Mouse (Mus musculus) heart, embryonic 13.5 days (tissue): ENCODE data around the gene Tmem50a. TPM values are rescaled to one million over a fixed set of nuclear protein-coding genes. Genes with fewer than 3 reads are reported as not detected.

ENCODE experiments used
- ATAC-seq: fragments of 200-750 bp; cut with Nextera tagmentation; 2 replicates; pipeline ENCODE4 v1.8.0; 2017; ENCODE audit warnings: moderate TSS enrichment; ENCODE audit not compliant: insufficient number of reproducible peaks, low FRiP score, low TSS enrichment; ENCODE audit errors: extremely low read depth
- H3K27ac ChIP-seq: fragments of 300-500 bp; sonication (generic); replicated peaks from 2 replicates; pipeline ENCODE4 v1.5.1; 2015; ENCODE audit warnings: moderate library complexity, mild to moderate bottlenecking, inconsistent platforms
- H3K27me3 ChIP-seq: fragments of 300-500 bp; sonication (generic); replicated peaks from 2 replicates; pipeline ENCODE4 v1.6.1; 2015; ENCODE audit warnings: mild to moderate bottlenecking, inconsistent platforms
- H3K36me3 ChIP-seq: fragments of 300-500 bp; sonication (generic); 2 replicates; pipeline ENCODE4 v1.6.1; 2015; ENCODE audit warnings: mild to moderate bottlenecking, inconsistent platforms
- H3K4me1 ChIP-seq: fragments of 300-500 bp; sonication (generic); 2 replicates; pipeline ENCODE4 v1.6.1; 2015; ENCODE audit warnings: inconsistent platforms
- H3K4me2 ChIP-seq: fragments of 300-500 bp; sonication (generic); 2 replicates; pipeline ENCODE4 v1.6.1; 2015; ENCODE audit warnings: inconsistent platforms, mild to moderate bottlenecking, moderate library complexity
- H3K4me3 ChIP-seq: fragments of 300-500 bp; sonication (generic); 2 replicates; pipeline ENCODE4 v1.5.1; 2015; ENCODE audit warnings: moderate library complexity, mild to moderate bottlenecking, inconsistent platforms
- H3K9ac ChIP-seq: fragments of 300-500 bp; sonication (generic); 2 replicates; pipeline ENCODE4 v1.6.1; 2015; ENCODE audit warnings: inconsistent platforms, mild to moderate bottlenecking, moderate library complexity
- H3K9me3 ChIP-seq: fragments of 300-500 bp; sonication (generic); 2 replicates; pipeline ENCODE4 v1.6.1; 2016; ENCODE audit warnings: inconsistent platforms
- WGBS: fragments of 180-500 bp; shearing (Covaris S2); methylation state at CpG from one replicate; pipeline ENCODE4 v1.1.7; 2015; ENCODE audit warnings: mixed read lengths; 5-methylcytosine and 5-hydroxymethylcytosine counted together
- polyA plus RNA-seq: library from polyadenylated mRNA; unstranded; fragments of >200 nt; fragmentation: Nextera tagmentation; extraction: Ambion mirVana; gene quantifications from 2 replicates; pipeline ENCODE4 v1.2.1, GENCODE M21; 2015

The Tmem50a gene
- polyA plus RNA-seq, 1 experiment from 2014 or later = 132 TPM

DNA sequence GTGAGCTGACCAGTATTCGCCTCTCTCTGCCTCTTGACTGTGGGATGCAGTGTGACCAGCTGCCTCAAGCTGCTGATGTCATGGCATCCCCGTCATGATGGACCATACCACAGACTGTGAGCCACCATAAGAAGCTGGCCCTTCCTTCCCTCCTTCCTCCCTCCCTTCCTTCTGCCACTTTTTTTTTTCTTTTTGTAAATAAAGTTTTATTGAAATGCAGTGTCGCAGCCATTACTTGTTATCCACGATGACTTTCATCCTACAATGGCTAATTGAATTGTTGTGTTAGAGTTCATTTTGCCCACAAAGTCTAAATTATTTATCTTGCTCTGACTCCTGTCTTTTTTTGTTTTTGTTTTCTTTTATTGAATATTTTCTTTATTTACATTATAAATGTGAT lies 56.3 kb downstream of the Tmem50a start:
- Histone ChIP-seq H3K27ac (no peak overlapping the region), H3K4me3 (no peak overlapping the region), H3K9ac (no peak overlapping the region), H3K4me1 (peaks cover 14% of the 10 kb centered on the region), H3K9me3 (no peaks in the 10 kb centered on the region), H3K4me2 (no peak overlapping the region), H3K36me3 (no peaks in the 10 kb centered on the region), H3K27me3 (peaks cover 29% of the 10 kb centered on the region)
- WGBS = 81% methylated on average over 4 of the region's 4 CpGs
- no peak for ATAC-seq

- Histone ChIP-seq H3K27ac (no peak overlapping the region), H3K4me1 (peaks cover 20% of the 10 kb centered on the region), H3K36me3 (no peaks in the 10 kb centered on the region), H3K4me3 (no peak overlapping the region), H3K4me2 (no peak overlapping the region), H3K9me3 (no peaks in the 10 kb centered on the region), H3K9ac (no peak overlapping the region), H3K27me3 (peaks cover 29% of the 10 kb centered on the region)
- 32% methylated on average over 5 of the region's 5 CpGs for WGBS
- no peak for ATAC-seq
Measured at GRCm38 (mm10) chr4:134856501-134856900, 58.3 kb downstream of the Tmem50a start.

GRCm38 (mm10) chr4:134856056-134856455 lies 58.8 kb downstream of the Tmem50a start:
- Histone ChIP-seq H3K9ac (no peak overlapping the region), H3K4me2 (no peak overlapping the region), H3K4me3 (no peak overlapping the region), H3K9me3 (no peaks in the 10 kb centered on the region), H3K4me1 (peaks cover 24% of the 10 kb centered on the region), H3K36me3 (no peaks in the 10 kb centered on the region), H3K27me3 (peaks cover 28% of the 10 kb centered on the region), H3K27ac (no peak overlapping the region)
- 41% methylated on average over 5 of the region's 5 CpGs for WGBS
- ATAC-seq = no peak

GRCm38 (mm10) chr4:134855371-134855770 lies 59.5 kb downstream of the Tmem50a start:
- WGBS = 66% methylated on average over 3 of the region's 3 CpGs
- Histone ChIP-seq H3K36me3 (no peaks in the 10 kb centered on the region), H3K4me1 (peaks cover 31% of the 10 kb centered on the region), H3K9ac (no peak overlapping the region), H3K9me3 (no peaks in the 10 kb centered on the region), H3K4me2 (no peak overlapping the region), H3K27ac (no peak overlapping the region), H3K27me3 (peaks cover 24% of the 10 kb centered on the region), H3K4me3 (no peak overlapping the region)
- ATAC-seq = no peak

- H3K36me3 ChIP-seq = no peaks in the 10 kb centered on the region
- WGBS = under 1% methylated on average over 91 of the region's 91 CpGs
- peak overlapping the region; percentile 83 for H3K27ac ChIP-seq
- peaks cover 34% of the 10 kb centered on the region for H3K4me1 ChIP-seq
- ATAC-seq = peak; percentile 89
- peak overlapping the region; percentile 78 for H3K4me2 ChIP-seq
- H3K4me3 ChIP-seq = peak overlapping the region; percentile 89
- peak overlapping the region; percentile 78 for H3K9ac ChIP-seq
- no peaks in the 10 kb centered on the region for H3K9me3 ChIP-seq
- peaks cover 24% of the 10 kb centered on the region for H3K27me3 ChIP-seq
Measured at GRCm38 (mm10) chr4:134853637-134854485, 61.0 kb downstream of the Tmem50a start.

- Histone ChIP-seq H3K4me1 (peaks cover 34% of the 10 kb centered on the region), H3K9ac (peak within 1 kb of the TSS; percentile 93), H3K9me3 (no peaks in the 10 kb centered on the region), H3K27ac (peak within 1 kb of the TSS; percentile 87), H3K36me3 (no peaks in the 10 kb centered on the region), H3K4me2 (peak within 1 kb of the TSS; percentile 78), H3K27me3 (peaks cover 22% of the 10 kb centered on the region), H3K4me3 (peak within 1 kb of the TSS; percentile 89)
- WGBS = under 1% methylated on average over 38 of the region's 38 CpGs
- ATAC-seq = peak; percentile 91
Measured at GRCm38 (mm10) chr4:134853259-134853636, 61.6 kb downstream of the Tmem50a start, which contains the start of gene Maco1. Gene Maco1, minus strand, starts transcription at chr4:134853345.

GRCm38 (mm10) chr4:134852438-134853255 lies 62.2 kb downstream of the Tmem50a start:
- Histone ChIP-seq H3K4me1 (peaks cover 38% of the 10 kb centered on the region), H3K36me3 (no peaks in the 10 kb centered on the region), H3K27ac (peak overlapping the region; percentile 87), H3K4me2 (peak overlapping the region; percentile 78), H3K4me3 (peak overlapping the region; percentile 89), H3K9ac (peak overlapping the region; percentile 93), H3K9me3 (no peaks in the 10 kb centered on the region), H3K27me3 (peaks cover 21% of the 10 kb centered on the region)
- WGBS = under 1% methylated on average over 93 of the region's 106 CpGs
- peak; percentile 56 for ATAC-seq

GRCm38 (mm10) chr4:134851876-134852275 lies 62.9 kb downstream of the Tmem50a start:
- Histone ChIP-seq H3K4me3 (peak overlapping the region; percentile 89), H3K4me2 (peak overlapping the region; percentile 78), H3K4me1 (peaks cover 42% of the 10 kb centered on the region), H3K36me3 (no peaks in the 10 kb centered on the region), H3K9ac (peak overlapping the region; percentile 93), H3K9me3 (no peaks in the 10 kb centered on the region), H3K27me3 (peaks cover 21% of the 10 kb centered on the region), H3K27ac (peak overlapping the region; percentile 87; the same call in 1 of the 2 replicates)
- no peak for ATAC-seq
- 19% methylated on average over 14 of the region's 14 CpGs for WGBS

GRCm38 (mm10) chr4:134851236-134851635 lies 63.6 kb downstream of the Tmem50a start:
- H3K9ac ChIP-seq = peak overlapping the region; percentile 93; the same call in 1 of the 2 replicates
- H3K27ac ChIP-seq = no peak overlapping the region
- H3K36me3 ChIP-seq = no peaks in the 10 kb centered on the region
- H3K4me3 ChIP-seq = peak overlapping the region; percentile 89; the same call in 1 of the 2 replicates
- WGBS = 88% methylated on average over 2 of the region's 2 CpGs
- H3K27me3 ChIP-seq = peaks cover 16% of the 10 kb centered on the region
- no peak for ATAC-seq
- H3K9me3 ChIP-seq = no peaks in the 10 kb centered on the region
- peaks cover 43% of the 10 kb centered on the region for H3K4me1 ChIP-seq
- peak overlapping the region; percentile 78; the same call in 1 of the 2 replicates for H3K4me2 ChIP-seq

- no peak for ATAC-seq
- no peak overlapping the region for H3K27ac ChIP-seq
- H3K9me3 ChIP-seq = no peaks in the 10 kb centered on the region
- no peak overlapping the region for H3K9ac ChIP-seq
- H3K4me2 ChIP-seq = peak overlapping the region; percentile 13; the same call in 1 of the 2 replicates
- H3K4me3 ChIP-seq = no peak overlapping the region
- H3K36me3 ChIP-seq = no peaks in the 10 kb centered on the region
- 77% methylated on average over 4 of the region's 4 CpGs for WGBS
- peaks cover 9% of the 10 kb centered on the region for H3K27me3 ChIP-seq
- peaks cover 48% of the 10 kb centered on the region for H3K4me1 ChIP-seq
Measured at GRCm38 (mm10) chr4:134850551-134850950, 64.3 kb downstream of the Tmem50a start.
